In genomic region chr1:51065652-51066051, GRCm38 (mm10) we compare ENCODE assay signal across 21 mouse cellular contexts.
A peak's percentile ranks its signal among the peaks of the same experiment; 100 is the strongest.
DNase-seq lines count a peak whose midpoint lies in the region; TF ChIP-seq lines count a peak whose summit lies in the region.
"Had no signal": no experiment of that assay in that cellular context is flagged by ENCODE, and none has a peak within 500 bp of the region (broad histone marks: within the 10 kb centered on the region; RNA-seq: fewer than 3 reads in every experiment).

No protein-coding gene starts in this region.

- no peak overlapping the region for H3K27ac ChIP-seq in cerebellum, adult 2 months (ENCODE audit: insufficient read depth, low read length)
- H3K27ac ChIP-seq: embryonic facial prominence, embryonic 13.5 days; embryonic facial prominence, embryonic 15.5 days; forebrain, embryonic 13.5 days; forebrain, embryonic 15.5 days had no signal

- TF ChIP-seq POLR2A in cerebellum, adult 2 months (IDR thresholded peaks at IDR 0.05; ENCODE audit: borderline replicate concordance, insufficient read depth, low read length), result no peak

- H3K27me3 ChIP-seq in cerebellum, adult 2 months (ENCODE audit: control insufficient read depth, insufficient read depth, low read length), result no peaks in the 10 kb centered on the region
- H3K27me3 ChIP-seq: embryonic facial prominence, embryonic 13.5 days; embryonic facial prominence, embryonic 15.5 days; forebrain, embryonic 13.5 days; forebrain, embryonic 15.5 days had no signal

- peak; percentile 54 for DNase-seq in 3T3-L1 (ENCODE audit: low read depth, low spot score)
- peak; percentile 48 for DNase-seq in NIH3T3 (ENCODE audit: low read depth)
- DNase-seq in fibroblast of lung, adult 2 months (ENCODE audit: low read depth), result peak; percentile 29
- DNase-seq in cerebellum, adult 2 months, result no peak
- DNase-seq in heart, adult 18-20 months, result no peak
- DNase-seq in urinary bladder, postnatal 25 days (ENCODE audit: low spot score), result no peak
- DNase-seq: adrenal gland, adult 8-10 months; adrenal gland, postnatal 14 days; adrenal gland, postnatal 36 days; cerebellum, adult 11-12 months; cerebellum, adult 8-10 months; cerebellum, adult 9-11 months; cerebellum, postnatal 14 days; cerebellum, postnatal 36 days; embryo, embryonic 11 days; forebrain, postnatal 0 days had no signal

- H3K4me3 ChIP-seq in cerebellum, adult 2 months (replicated peaks; ENCODE audit: insufficient read depth, low read depth, low read length), result no peak overlapping the region
- H3K4me3 ChIP-seq: embryonic facial prominence, embryonic 13.5 days; embryonic facial prominence, embryonic 15.5 days; erythroblast, embryonic 14.5 days; forebrain, embryonic 13.5 days; forebrain, embryonic 15.5 days had no signal

- 93% methylated on average over 2 of the region's 2 CpGs for WGBS in cerebellum, adult 2 months

- H3K4me1 ChIP-seq in cerebellum, adult 2 months (ENCODE audit: control insufficient read depth, insufficient read depth, low read length), result no peaks in the 10 kb centered on the region
- H3K4me1 ChIP-seq: embryonic facial prominence, embryonic 13.5 days; embryonic facial prominence, embryonic 15.5 days; forebrain, embryonic 13.5 days; forebrain, embryonic 15.5 days had no signal

- no peak for TF ChIP-seq CTCF in cerebellum, adult 2 months (IDR thresholded peaks at IDR 0.05; ENCODE audit: borderline replicate concordance, insufficient read depth, low read depth, low read length)

Comparison
In these comparisons a context has a peak if more than half of its experiments do, and no peak if none do; other contexts are left out.
1. DNase-seq: peak in 3T3-L1 (single experiment), NIH3T3 (single experiment) and fibroblast of lung, adult 2 months (single experiment); none in cerebellum, adult 2 months (0 of 2), heart, adult 18-20 months (0 of 2) and urinary bladder, postnatal 25 days (single experiment).